In genomic region chr7:78145251-78145650, GRCm38 (mm10) we compare ENCODE assay signal across 33 mouse cellular contexts.
DNase-seq lines count a peak whose midpoint lies in the region; ATAC-seq and TF ChIP-seq lines count a peak whose summit lies in the region.
"Had no signal": no experiment of that assay in that cellular context is flagged by ENCODE, and none has a peak within 500 bp of the region (broad histone marks: within the 10 kb centered on the region; RNA-seq: fewer than 3 reads in every experiment).

No protein-coding gene starts in this region.

- 30% methylated on average over 4 of the region's 4 CpGs for WGBS in forebrain, embryonic 12.5 days
- WGBS in forebrain, postnatal 0 days: 20% methylated on average over 4 of the region's 4 CpGs
- 29% methylated on average over 4 of the region's 4 CpGs for WGBS in kidney, embryonic 14.5 days
- 52% methylated on average over 4 of the region's 4 CpGs for WGBS in neural tube, embryonic 11.5 days
- WGBS in neural tube, embryonic 15.5 days: 26% methylated on average over 4 of the region's 4 CpGs

- no peak overlapping the region for H3K4me2 ChIP-seq in forebrain, embryonic 12.5 days
- H3K4me2 ChIP-seq in forebrain, postnatal 0 days (ENCODE audit: low read depth): no peak overlapping the region
- H3K4me2 ChIP-seq in kidney, embryonic 14.5 days (replicated peaks; ENCODE audit: low read depth, low read length): no peak overlapping the region
- no peak overlapping the region for H3K4me2 ChIP-seq in neural tube, embryonic 11.5 days (ENCODE audit: low read depth)
- H3K4me2 ChIP-seq in neural tube, embryonic 15.5 days: no peak overlapping the region
- H3K4me2 ChIP-seq: embryonic facial prominence, embryonic 13.5 days; heart, embryonic 11.5 days; limb, embryonic 13.5 days; liver, embryonic 11.5 days; lung, embryonic 15.5 days had no signal

- H3K27ac ChIP-seq in forebrain, embryonic 12.5 days: no peak overlapping the region
- H3K27ac ChIP-seq in forebrain, postnatal 0 days (ENCODE audit: low read depth, low read length): no peak overlapping the region
- no peak overlapping the region for H3K27ac ChIP-seq in kidney, embryonic 14.5 days (ENCODE audit: low read depth, low read length)
- H3K27ac ChIP-seq in neural tube, embryonic 11.5 days (ENCODE audit: low read depth, low read length): no peak overlapping the region
- H3K27ac ChIP-seq in neural tube, embryonic 15.5 days (replicated peaks): no peak overlapping the region
- H3K27ac ChIP-seq: embryonic facial prominence, embryonic 13.5 days; gastrocnemius, adult 2 months; layer of hippocampus, adult 2 months; left cerebral cortex, adult 2 months; limb, embryonic 13.5 days; lung, embryonic 15.5 days had no signal

- 0 out of 2 replicates have a peak, but pooled peaks cover 3% of the 10 kb centered on the region for H3K4me1 ChIP-seq in forebrain, embryonic 12.5 days
- no peaks in the 10 kb centered on the region for H3K4me1 ChIP-seq in forebrain, postnatal 0 days (ENCODE audit: insufficient read depth)
- H3K4me1 ChIP-seq in kidney, embryonic 14.5 days (ENCODE audit: control insufficient read depth, insufficient read depth, low read length): no peaks in the 10 kb centered on the region
- H3K4me1 ChIP-seq in neural tube, embryonic 11.5 days (ENCODE audit: control insufficient read depth, insufficient read depth, low read length): no peaks in the 10 kb centered on the region
- H3K4me1 ChIP-seq in neural tube, embryonic 15.5 days: no peaks in the 10 kb centered on the region
- H3K4me1 ChIP-seq: embryonic facial prominence, embryonic 13.5 days; limb, embryonic 13.5 days; lung, embryonic 15.5 days; megakaryocyte, embryonic 14.5 days had no signal

- no peak overlapping the region for H3K9ac ChIP-seq in forebrain, embryonic 12.5 days
- H3K9ac ChIP-seq in forebrain, postnatal 0 days: no peak overlapping the region
- H3K9ac ChIP-seq in kidney, embryonic 14.5 days (ENCODE audit: low read depth, low read length): no peak overlapping the region
- no peak overlapping the region for H3K9ac ChIP-seq in neural tube, embryonic 11.5 days (ENCODE audit: low read length)
- H3K9ac ChIP-seq in neural tube, embryonic 15.5 days (replicated peaks): no peak overlapping the region
- H3K9ac ChIP-seq: embryonic facial prominence, embryonic 13.5 days; limb, embryonic 13.5 days; lung, embryonic 15.5 days had no signal

- peak; percentile 65; the same call in 1 of the 2 replicates for ATAC-seq in forebrain, embryonic 12.5 days (ENCODE audit: low FRiP score)
- ATAC-seq in forebrain, postnatal 0 days: no peak
- peak; percentile 79 for ATAC-seq in kidney, embryonic 14.5 days (ENCODE audit: low FRiP score, low TSS enrichment)
- ATAC-seq in neural tube, embryonic 11.5 days (ENCODE audit: insufficient read depth, low FRiP score, low TSS enrichment): no peak
- no peak for ATAC-seq in neural tube, embryonic 15.5 days (ENCODE audit: low FRiP score)
- no peak for ATAC-seq in megakaryocyte progenitor cell, adult 5-6 weeks (replicated peaks; ENCODE audit: poor library complexity)
- ATAC-seq: intestine, postnatal 0 days; Patski had no signal

- H3K27me3 ChIP-seq in forebrain, embryonic 12.5 days: no peaks in the 10 kb centered on the region
- H3K27me3 ChIP-seq in forebrain, postnatal 0 days (ENCODE audit: insufficient read depth, low read length): no peaks in the 10 kb centered on the region
- H3K27me3 ChIP-seq in kidney, embryonic 14.5 days (ENCODE audit: control insufficient read depth, insufficient read depth, low read length): no peaks in the 10 kb centered on the region
- H3K27me3 ChIP-seq in neural tube, embryonic 11.5 days (ENCODE audit: control insufficient read depth, insufficient read depth, low read length): no peaks in the 10 kb centered on the region
- no peaks in the 10 kb centered on the region for H3K27me3 ChIP-seq in neural tube, embryonic 15.5 days (replicated peaks)
- H3K27me3 ChIP-seq: embryonic facial prominence, embryonic 13.5 days; limb, embryonic 13.5 days; lung, embryonic 15.5 days; megakaryocyte, embryonic 14.5 days; Patski had no signal

- no peak for DNase-seq in forebrain, postnatal 0 days
- no peak for DNase-seq in kidney, adult 11 months
- peak; percentile 21 for DNase-seq in neural tube, embryonic 11.5 days (ENCODE audit: low spot score)
- DNase-seq in retina, embryonic 14.5 days (ENCODE audit: low spot score): peak; percentile 10
- DNase-seq: adrenal gland, postnatal 10 days; cerebellum, adult 11 months; cerebellum, adult 9-10 months; cerebellum, postnatal 36 days; gastrocnemius, adult 2 months; gastrocnemius, postnatal 36 days; heart, adult 18-20 months; heart, postnatal 36 days; kidney, postnatal 14 days; lung, postnatal 36 days; midbrain, embryonic 14.5 days; spleen, adult 18-20 months; thymus, adult 2 months; thymus, postnatal 36 days had no signal

- H3K4me3 ChIP-seq in forebrain, embryonic 12.5 days (replicated peaks): no peak overlapping the region
- no peak overlapping the region for H3K4me3 ChIP-seq in forebrain, postnatal 0 days (ENCODE audit: low read depth, low read length)
- no peak overlapping the region for H3K4me3 ChIP-seq in kidney, embryonic 14.5 days (ENCODE audit: low read length)
- no peak overlapping the region for H3K4me3 ChIP-seq in neural tube, embryonic 11.5 days (ENCODE audit: low read depth, low read length)
- no peak overlapping the region for H3K4me3 ChIP-seq in neural tube, embryonic 15.5 days (replicated peaks)
- H3K4me3 ChIP-seq: embryonic facial prominence, embryonic 13.5 days; gastrocnemius, adult 2 months; layer of hippocampus, adult 2 months; left cerebral cortex, adult 2 months; limb, embryonic 13.5 days; lung, embryonic 15.5 days; megakaryocyte, embryonic 14.5 days had no signal

- no peaks in the 10 kb centered on the region for H3K36me3 ChIP-seq in forebrain, embryonic 12.5 days (replicated peaks)
- no peaks in the 10 kb centered on the region for H3K36me3 ChIP-seq in forebrain, postnatal 0 days (ENCODE audit: insufficient read depth)
- no peaks in the 10 kb centered on the region for H3K36me3 ChIP-seq in kidney, embryonic 14.5 days (ENCODE audit: control insufficient read depth, insufficient read depth, low read length)
- no peaks in the 10 kb centered on the region for H3K36me3 ChIP-seq in neural tube, embryonic 11.5 days (ENCODE audit: control insufficient read depth, insufficient read depth, low read length)
- H3K36me3 ChIP-seq in neural tube, embryonic 15.5 days: no peaks in the 10 kb centered on the region
- H3K36me3 ChIP-seq: embryonic facial prominence, embryonic 13.5 days; G1E; limb, embryonic 13.5 days; lung, embryonic 15.5 days had no signal

- no peaks in the 10 kb centered on the region for H3K9me3 ChIP-seq in forebrain, embryonic 12.5 days
- H3K9me3 ChIP-seq in forebrain, postnatal 0 days (ENCODE audit: low read length): no peaks in the 10 kb centered on the region
- no peaks in the 10 kb centered on the region for H3K9me3 ChIP-seq in kidney, embryonic 14.5 days (ENCODE audit: control insufficient read depth, low read length)
- H3K9me3 ChIP-seq in neural tube, embryonic 11.5 days (ENCODE audit: control insufficient read depth, low read length): no peaks in the 10 kb centered on the region
- H3K9me3 ChIP-seq in neural tube, embryonic 15.5 days (replicated peaks): no peaks in the 10 kb centered on the region
- H3K9me3 ChIP-seq: embryonic facial prominence, embryonic 13.5 days; limb, embryonic 13.5 days; lung, embryonic 15.5 days; megakaryocyte, embryonic 14.5 days had no signal

- TF ChIP-seq CTCF in forebrain, postnatal 0 days (IDR thresholded peaks at IDR 0.05; ENCODE audit: low read depth): no peak

Comparison
In these comparisons a context has a peak if more than half of its experiments do, and no peak if none do; other contexts are left out.
1. ATAC-seq: peak in forebrain, embryonic 12.5 days (single experiment) and kidney, embryonic 14.5 days (single experiment); none in forebrain, postnatal 0 days (single experiment), neural tube, embryonic 11.5 days (single experiment), neural tube, embryonic 15.5 days (single experiment) and megakaryocyte progenitor cell, adult 5-6 weeks (single experiment).
2. DNase-seq: peak in neural tube, embryonic 11.5 days (single experiment) and retina, embryonic 14.5 days (single experiment); none in forebrain, postnatal 0 days (single experiment) and kidney, adult 11 months (single experiment).